Mouse (Mus musculus) heart, adult 8-10 months (tissue): Measurements from ENCODE around the gene Cpsf6. TPM values are rescaled to one million over a fixed set of nuclear protein-coding genes. Genes with fewer than 3 reads are reported as not detected.

Experiments used
- DNase-seq: peaks from one replicate; pipeline ENCODE4 v3.0.0; 2022; ENCODE audit warnings: low spot score
- total RNA-seq, 4 experiments: library from RNA; stranded (reverse); gene quantifications; 2 replicates each; pipeline ENCODE4 v1.2.4; 2022

The Cpsf6 gene
- total RNA-seq, 4 experiments from 2014 or later, result 27.3 to 31.2 (median 30.1) TPM

DNA sequence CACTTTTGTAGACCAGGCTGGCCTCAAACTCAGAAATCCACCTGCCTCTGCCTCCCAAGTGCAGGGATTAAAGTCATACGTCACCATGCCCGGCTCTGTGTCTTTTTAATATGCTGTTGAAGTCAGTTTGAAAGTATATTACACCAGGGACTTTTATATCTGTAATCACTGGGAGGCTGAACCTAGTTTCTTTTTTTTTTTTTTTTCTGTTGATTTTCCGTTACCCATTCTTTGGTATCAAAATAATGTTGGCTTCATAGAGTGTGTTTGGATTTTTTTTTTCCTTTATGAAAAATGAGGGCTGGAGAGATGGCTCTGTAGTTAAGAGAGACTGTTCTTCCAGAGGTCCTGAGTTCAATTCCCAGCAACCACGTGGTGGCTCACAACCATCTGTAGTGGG, 5.6 kb upstream of the Cpsf6 start:
- DNase-seq, result no peak

DNA sequence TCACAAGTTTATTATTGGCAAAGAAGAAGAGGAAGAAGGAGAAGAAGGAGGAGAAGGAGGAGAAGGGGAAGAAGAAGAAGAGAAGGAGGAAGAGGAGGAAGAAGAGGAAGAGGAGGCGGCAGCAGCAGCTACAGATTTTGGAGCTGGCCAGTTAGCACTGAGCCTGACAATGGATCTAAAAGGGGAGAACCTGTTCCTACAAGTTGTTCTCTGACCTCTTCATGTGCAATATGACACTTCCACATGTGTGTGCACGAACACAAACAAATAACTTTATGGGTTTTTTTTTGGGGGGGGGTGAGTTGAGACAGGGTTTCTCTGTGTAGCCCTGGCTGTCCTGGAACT, 5.2 kb upstream of the Cpsf6 start:
- DNase-seq, result no peak

DNA sequence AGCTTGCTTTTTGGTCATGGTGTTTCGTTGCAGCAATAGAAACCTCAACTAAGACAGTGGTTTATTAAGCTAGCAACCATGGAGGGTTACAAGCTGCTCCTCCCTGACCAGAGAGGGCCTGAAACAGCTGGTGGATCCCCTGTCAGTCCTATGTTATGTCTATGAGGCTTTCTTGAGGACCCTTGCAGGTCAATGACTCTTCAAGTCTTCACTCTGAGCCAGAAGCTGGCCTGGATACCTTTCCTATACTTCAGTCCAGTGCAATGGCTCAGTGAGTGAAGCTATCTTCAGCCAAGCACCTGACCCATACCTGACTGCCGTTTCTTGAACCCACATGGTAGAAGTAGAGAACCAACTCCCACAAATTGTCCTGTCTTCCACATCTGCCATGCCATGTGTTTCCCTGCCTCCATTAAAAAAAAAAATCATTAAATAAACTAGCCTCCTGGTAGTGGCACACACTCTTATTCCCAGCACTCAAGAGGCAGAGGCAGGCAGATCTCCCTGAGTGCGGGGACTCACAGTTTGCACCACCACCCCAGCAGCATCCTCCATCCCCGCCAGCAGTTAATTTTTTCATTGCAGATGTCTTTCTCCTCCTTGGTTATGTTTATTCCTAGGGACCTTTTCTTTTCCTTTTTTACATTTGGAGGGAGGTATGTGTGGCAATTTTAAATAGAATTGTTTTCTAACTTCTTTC, 4.7 kb upstream of the Cpsf6 start:
- DNase-seq, result no peak

- no peak for DNase-seq
These were observed 4.1 kb upstream of the Cpsf6 start for GRCm38 (mm10) chr10:117383941-117384340.

DNA sequence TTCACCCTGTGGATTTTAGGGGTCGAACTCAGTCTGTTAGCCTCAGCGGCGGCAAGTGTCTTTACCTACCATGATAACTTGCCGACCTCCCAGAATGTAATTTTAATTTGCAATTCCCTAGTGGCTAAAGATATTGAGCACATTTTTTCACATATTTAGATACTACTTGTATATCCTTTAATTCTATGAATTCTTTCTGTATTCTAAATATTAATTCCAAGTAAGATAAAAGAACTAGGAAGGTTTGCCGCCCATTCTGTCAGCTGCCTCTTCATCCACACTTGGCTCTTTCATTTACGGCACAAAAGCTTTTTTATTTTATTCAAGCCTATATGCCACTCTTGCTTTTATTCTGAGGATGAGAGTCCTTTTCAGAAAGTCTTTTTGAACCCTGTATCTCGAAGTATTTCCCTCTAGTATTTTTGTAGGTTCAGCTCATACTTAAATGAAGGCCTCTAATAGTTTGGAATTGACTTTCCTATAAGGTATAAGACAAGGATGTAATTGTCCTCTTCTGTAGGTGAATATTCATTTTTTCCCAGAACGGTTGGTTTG, 3.3 kb upstream of the Cpsf6 start:
- DNase-seq, result no peak

DNA sequence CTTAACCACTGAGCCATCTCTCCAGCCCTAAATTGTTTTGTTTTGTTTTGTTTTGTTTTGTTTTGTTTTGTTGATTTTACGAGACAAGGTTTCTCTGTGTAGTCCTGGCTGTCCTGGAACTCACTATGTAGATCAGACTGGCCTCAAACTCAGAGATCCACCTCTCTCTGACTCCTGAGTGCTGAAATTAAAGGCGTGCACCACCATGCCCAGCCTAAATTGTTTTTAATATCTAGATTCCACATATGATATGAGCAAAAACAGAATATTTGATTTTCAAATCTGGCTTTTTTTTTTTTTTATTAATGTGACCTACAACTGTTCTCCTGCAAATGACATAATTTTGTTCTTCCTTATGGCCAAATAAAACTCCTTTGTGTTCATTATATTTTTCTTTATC, 2.3 kb upstream of the Cpsf6 start:
- no peak for DNase-seq

DNA sequence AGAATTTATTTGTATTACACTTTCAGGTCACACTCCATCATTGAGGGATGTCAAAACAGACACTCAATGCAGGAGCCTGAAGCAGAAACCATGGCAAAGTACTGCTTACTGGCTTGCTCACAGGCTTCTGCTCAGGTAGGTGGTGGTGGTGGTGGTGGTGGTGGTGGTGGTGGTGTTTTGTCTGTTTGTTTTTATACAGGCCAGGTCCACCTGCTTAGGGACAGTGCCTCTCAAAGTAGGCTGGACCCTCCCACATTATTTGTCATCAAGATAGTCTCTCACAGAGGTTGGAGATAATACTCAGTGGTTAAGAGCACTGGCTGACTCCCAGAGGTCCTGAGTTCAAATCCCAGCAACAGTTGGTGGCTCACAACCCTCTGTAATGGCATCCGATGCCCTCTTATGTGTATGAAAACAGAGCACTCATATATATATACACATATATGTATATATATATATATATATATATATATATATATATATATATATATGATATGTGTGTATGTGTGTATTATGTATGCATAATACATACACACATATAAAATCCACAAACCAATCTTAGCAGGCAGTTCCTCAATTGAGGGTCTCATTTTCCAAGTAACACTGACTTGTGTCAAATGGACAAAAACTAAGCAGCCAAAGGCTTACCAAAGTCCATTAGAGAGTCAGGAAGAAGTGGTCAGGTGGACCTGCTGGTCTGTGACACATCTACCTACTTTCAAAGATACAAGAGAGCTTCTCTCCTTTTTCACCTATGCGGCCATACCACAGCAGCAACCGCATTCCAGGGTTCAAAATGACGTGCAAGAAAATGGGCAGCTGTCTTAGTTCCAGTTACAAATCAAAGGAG, 1.1 kb upstream of the Cpsf6 start:
- no peak for DNase-seq

- no peak for DNase-seq
These were observed 374 bp downstream of the Cpsf6 start for GRCm38 (mm10) chr10:117379441-117379840.

GRCm38 (mm10) chr10:117378642-117379041, 1.2 kb downstream of the Cpsf6 start:
- no peak for DNase-seq

GRCm38 (mm10) chr10:117378291-117378555, 1.6 kb downstream of the Cpsf6 start:
- DNase-seq, result no peak

DNA sequence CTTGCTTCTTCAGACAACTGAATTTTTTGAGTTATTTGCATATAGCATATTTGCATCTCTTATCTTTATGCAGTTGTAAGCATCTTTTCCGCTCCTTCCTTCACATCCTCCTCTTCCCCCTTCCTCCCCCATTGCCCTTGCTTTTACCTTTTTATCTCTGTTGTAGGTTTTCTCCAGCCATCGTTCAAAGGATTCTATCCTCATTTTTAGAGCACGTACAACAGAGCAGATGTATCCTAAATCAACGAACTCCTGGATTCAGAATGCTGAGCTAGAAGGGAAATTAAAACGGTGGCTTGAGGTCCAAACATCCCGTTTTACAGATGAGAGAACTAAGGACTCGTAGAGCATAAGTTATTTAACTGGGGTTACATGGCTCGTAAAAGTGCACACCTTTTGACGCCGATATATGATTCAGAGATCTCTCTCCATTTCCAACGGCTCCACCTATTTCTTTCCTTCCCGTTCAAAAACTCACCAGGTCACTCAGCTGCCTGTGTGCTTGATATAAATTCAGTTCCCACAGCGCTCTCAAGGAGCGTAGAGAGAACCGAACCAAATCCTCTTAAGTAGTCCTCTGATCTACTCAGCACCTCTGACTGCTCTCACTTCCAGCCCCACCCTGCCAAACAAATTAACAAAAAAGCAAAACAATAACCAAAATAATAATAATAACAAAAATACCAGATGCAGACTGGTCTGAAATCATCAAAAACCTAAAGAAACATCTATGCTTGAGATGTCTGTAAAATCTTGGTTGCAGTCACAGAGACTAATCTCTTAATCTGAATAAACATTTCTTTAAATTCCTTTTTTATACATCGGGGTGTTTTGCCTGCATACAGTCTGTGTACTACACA, 2.2 kb downstream of the Cpsf6 start:
- DNase-seq, result no peak

DNA sequence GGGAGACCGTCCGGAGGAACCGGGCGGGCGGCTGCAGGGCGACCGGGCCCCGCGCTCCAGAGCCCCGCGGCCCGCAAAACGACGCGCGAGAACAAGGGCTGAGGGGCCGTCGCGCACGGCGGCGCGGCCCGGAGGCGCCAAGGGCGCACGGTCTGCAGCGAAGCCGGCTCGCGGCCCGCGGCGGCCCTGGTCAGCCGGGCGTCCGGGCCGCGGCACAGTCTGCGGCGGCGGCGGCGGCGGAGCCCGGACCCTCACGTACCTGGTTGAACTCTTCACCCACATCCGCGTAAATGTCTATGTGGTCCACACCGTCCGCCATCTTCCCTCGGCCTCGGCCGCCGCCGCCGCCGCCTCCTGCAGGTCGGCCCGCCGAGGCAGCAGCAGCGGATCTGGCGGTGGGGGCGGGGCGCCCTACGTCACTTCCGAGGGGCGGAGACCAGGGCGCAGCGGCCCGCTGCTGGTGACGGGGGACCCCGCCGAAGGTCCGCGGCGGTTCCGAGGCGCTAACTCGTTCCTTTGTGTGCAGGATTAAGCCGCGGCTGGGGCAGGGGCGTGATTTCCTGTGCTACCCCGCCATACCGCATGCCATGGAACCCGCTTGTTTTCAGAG, 3.1 kb downstream of the Cpsf6 start:
- peak; percentile 92 for DNase-seq

- peak; percentile 24 for DNase-seq
These were observed 3.8 kb downstream of the Cpsf6 start for GRCm38 (mm10) chr10:117375841-117376579.

- no peak for DNase-seq
These were observed 4.7 kb downstream of the Cpsf6 start for GRCm38 (mm10) chr10:117375163-117375562.

GRCm38 (mm10) chr10:117363106-117363505, 16.7 kb downstream of the Cpsf6 start:
- peak; percentile 49 for DNase-seq

DNA sequence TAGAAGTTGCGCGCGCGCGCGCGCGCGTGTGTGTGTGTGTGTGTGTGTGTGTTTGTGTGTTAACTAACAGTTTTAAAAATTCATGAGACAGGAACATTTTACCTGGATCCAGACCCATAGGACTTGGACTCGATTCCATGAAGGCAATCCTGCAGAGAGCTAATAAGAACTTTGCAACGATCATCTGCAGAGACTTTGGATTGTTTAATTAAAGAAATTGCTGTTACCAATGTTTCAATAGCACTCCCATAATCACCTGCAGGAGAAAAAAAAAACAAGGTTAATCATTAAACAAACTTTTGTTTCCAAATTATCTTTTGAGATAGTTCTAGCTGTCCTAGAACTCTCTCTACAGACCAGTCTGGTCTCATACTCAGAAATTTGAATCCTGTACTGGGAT, 20.9 kb downstream of the Cpsf6 start:
- DNase-seq, result no peak

GRCm38 (mm10) chr10:117343000-117343399, 36.8 kb downstream of the Cpsf6 start:
- no peak for DNase-seq

DNA sequence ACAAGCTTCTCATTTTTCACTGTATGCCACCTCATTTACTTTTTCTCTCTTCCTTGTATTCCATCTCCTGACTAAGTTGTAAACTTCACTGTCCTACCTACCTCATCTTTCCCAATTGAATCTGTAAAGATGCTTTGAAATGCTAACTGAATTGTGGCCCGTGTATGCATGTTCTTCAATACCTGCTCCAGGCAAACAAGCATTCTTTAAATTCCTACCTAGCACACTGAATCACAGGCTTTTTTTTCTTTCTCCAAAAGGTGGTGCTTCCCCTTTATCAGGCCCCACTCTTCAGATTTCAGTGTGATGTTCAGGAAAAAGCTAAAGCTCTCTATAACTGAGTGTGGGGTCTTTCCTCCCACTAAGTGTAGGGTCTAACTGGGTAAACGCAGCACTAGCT, 37.4 kb downstream of the Cpsf6 start:
- no peak for DNase-seq

- no peak for DNase-seq
These were observed 38.8 kb downstream of the Cpsf6 start for GRCm38 (mm10) chr10:117341029-117341428.

GRCm38 (mm10) chr10:117339241-117339640, 40.6 kb downstream of the Cpsf6 start:
- DNase-seq, result no peak

- DNase-seq, result no peak
These were observed 41.9 kb downstream of the Cpsf6 start for GRCm38 (mm10) chr10:117337946-117338345.
